Mouse (Mus musculus): ENCODE results near the gene Acvr1. TPM values are rescaled to one million over a fixed set of nuclear protein-coding genes. Genes with fewer than 3 reads are reported as not detected.
A peak's percentile ranks its signal among the peaks of the same experiment; 100 is the strongest.

Acvr1 gene
- polyA plus RNA-seq, 1 experiment from 2014 or later, result 3.5 TPM

DNA sequence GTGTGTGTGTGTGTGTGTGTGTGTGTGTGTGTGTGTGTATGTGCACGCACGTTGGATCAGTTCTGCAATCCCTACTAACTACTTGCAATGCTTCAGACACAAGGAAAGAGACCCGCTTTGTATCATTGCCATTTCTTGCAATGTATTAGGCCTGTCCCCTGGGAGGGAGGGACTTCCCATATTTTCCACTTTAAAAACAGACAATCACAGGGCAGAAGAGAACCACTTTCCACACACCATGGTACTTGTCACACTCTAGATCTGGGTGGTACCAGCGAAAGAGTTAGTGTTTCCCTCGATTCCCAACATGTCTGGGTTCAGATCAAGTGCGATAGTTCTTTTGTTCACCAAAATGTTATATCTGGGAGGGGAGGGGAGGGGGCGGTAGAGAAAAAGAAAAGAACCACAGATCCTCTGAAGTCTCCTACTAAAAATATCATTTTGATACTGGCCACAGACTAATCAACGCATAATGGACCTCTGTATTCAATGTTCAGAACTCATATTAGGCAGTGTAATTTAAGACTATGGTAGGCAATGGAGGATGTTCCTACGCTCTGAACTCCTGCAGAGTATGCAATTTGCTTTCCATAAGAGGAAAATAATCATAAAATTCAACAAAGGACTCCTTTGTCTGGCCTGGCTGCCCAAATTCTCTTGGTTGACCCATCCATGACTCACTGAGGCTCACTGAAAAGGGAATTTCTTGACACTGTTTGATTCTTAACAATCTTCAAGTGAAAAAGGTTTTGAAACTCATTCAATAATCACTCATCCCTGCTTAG is 61.5 kb downstream of the Acvr1 start:
- no peak for DNase-seq (ENCODE audit: low spot score)
- H3K4me1 ChIP-seq (replicated peaks), result no peaks in the 10 kb centered on the region
- no peaks in the 10 kb centered on the region for H3K36me3 ChIP-seq
- no peaks in the 10 kb centered on the region for H3K27me3 ChIP-seq (ENCODE audit: insufficient read depth, poor library complexity, severe bottlenecking)
- no peak overlapping the region for H3K4me3 ChIP-seq
- H3K9me3 ChIP-seq, result no peaks in the 10 kb centered on the region
- H3K27ac ChIP-seq, result peak overlapping the region; percentile 23; the same call in 1 of the 2 replicates
- 87% methylated on average over 9 of the region's 9 CpGs for WGBS

DNA sequence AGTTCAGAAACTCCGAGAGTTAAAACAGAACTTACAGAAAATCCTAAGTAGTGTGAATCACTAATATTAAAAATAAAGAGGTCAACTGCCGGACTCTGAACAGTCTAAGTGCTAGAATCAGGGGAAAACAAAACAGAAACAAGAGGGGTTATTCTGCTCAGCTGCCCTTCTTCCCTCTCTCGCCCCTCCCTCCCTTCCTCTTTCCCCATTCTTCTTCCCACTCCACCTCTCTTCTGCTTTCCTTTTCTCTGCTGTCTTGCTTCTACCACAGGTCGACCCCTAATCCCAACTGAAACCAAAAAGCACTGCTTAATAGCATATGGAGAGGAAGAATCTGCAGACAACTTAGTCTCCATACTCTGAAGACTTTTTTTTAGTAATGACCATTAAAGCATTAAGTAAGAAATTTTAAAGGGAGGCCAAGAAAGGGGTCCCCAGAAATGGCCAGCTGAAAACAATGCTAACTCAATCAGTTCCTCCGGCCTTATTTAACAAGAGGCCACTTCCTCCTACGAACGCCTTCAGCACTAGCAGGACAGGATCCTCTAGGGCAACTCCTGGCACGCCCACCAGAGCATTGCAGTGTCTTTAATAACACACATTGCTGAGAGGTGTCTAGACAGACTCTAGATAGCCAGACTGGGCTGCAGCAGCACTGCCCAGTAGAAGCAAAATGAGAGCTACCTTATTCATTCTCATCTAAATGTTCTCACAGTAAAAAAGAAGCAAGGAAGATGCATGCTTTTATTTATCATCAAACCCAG is 70.1 kb downstream of the Acvr1 start:
- no peak for DNase-seq (ENCODE audit: low spot score)
- Histone ChIP-seq H3K27me3 (ENCODE audit: insufficient read depth, poor library complexity, severe bottlenecking) (no peaks in the 10 kb centered on the region), H3K27ac (no peak overlapping the region), H3K36me3 (peaks cover 9% of the 10 kb centered on the region; the same call in 1 of the 2 replicates), H3K4me1 (replicated peaks) (peaks cover 13% of the 10 kb centered on the region; the same call in 1 of the 2 replicates), H3K4me3 (no peak overlapping the region), H3K9me3 (no peaks in the 10 kb centered on the region)
- 82% methylated on average over 8 of the region's 8 CpGs for WGBS

DNA sequence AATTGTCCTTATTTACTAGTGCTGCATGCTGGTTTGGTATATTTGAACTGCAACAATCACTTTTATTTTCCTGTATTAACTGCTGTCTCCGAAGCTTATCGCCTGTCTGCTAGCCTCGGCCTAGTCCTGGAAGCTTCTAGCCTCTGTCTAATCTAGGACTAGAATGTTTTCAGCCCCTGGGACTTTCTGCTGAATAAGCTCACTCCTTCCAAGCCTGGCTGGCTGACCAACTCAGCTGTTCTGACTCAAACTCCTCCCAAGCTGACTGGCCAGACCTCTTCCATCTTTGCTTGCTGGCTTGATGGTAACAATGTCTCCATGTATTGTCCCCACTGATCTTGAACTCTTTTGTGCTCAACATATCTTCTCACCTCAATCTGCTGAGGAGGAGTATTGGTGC is 71.7 kb downstream of the Acvr1 start:
- Histone ChIP-seq H3K36me3 (peaks cover 9% of the 10 kb centered on the region; the same call in 1 of the 2 replicates), H3K4me1 (replicated peaks) (peaks cover 13% of the 10 kb centered on the region; the same call in 1 of the 2 replicates), H3K27ac (no peak overlapping the region), H3K9me3 (no peaks in the 10 kb centered on the region), H3K27me3 (ENCODE audit: insufficient read depth, poor library complexity, severe bottlenecking) (no peaks in the 10 kb centered on the region), H3K4me3 (no peak overlapping the region)
- no peak for DNase-seq (ENCODE audit: low spot score)
- WGBS, result 91% methylated on average over 3 of the region's 3 CpGs

DNA sequence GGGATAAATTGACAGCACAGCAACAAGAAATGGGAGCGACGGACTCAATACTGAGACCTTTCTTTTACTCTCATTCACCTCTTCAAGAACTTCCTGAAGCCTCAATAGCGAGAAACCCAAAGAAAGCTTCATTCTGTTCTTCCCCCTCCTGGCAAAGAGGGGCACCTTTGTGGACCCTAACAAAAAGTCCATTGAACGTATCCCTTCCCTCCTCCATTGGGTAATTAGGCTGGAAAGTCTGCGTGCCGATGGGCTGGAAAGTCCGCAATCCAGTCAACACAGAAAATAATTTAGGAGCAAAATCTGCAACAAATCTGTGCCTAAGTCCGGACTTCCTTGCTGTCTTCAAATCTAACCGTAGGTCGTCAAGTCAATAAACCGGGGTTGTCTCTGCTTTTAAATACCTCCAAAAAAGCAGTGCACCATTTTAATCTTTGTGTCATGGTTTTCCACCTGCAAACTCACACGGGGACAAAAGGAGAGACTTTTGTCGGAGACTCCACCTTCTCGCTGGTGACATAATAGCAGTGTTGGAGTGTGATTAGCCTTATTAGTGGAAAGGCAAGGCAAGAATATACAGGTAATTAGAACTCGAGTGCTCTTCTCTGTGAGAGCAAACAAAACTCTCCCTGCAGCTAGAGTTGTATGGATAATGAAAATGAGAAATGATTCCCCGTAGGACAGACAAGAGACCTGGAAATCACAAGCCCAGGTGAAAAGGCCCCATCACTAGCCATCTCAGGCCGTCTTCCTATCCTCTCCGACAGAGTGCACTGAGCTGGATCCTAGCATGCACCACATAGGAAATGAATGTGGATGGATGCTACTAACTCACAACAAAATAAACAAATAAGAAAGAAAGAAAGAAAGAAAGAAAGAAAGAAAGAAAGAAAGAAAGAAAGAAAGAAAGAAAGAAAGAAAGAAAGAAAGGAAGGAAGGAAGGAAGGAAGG is 73.0 kb downstream of the Acvr1 start:
- no peak for DNase-seq (ENCODE audit: low spot score)
- Histone ChIP-seq H3K27me3 (ENCODE audit: insufficient read depth, poor library complexity, severe bottlenecking) (no peaks in the 10 kb centered on the region), H3K4me1 (replicated peaks) (peaks cover 21% of the 10 kb centered on the region; the same call in 1 of the 2 replicates), H3K9me3 (no peaks in the 10 kb centered on the region), H3K4me3 (no peak overlapping the region), H3K36me3 (peaks cover 16% of the 10 kb centered on the region; the same call in 1 of the 2 replicates), H3K27ac (no peak overlapping the region)
- WGBS, result 55% methylated on average over 18 of the region's 18 CpGs

DNA sequence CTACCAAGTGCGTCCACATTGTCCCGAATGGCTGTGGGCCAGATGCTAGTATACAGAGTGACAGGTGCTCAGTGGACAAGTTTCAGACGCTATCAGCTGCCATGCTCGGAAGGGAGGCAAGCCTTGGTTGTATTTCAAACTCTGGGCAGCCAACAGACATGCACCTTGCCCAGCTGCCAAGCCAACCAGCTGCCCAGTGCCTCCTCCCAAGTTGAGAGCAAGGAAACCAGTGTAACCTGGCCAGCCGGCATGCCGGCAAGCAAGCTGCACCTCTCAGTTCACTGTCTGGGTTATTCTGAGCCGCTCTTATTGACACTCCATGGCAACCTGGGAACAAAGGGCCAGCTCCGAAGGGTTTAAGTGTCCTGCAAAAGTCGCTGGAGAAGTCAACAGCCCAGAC is 77.7 kb downstream of the Acvr1 start:
- Histone ChIP-seq H3K4me1 (replicated peaks) (peaks cover 23% of the 10 kb centered on the region; the same call in 1 of the 2 replicates), H3K36me3 (peaks cover 7% of the 10 kb centered on the region; the same call in 1 of the 2 replicates)

DNA sequence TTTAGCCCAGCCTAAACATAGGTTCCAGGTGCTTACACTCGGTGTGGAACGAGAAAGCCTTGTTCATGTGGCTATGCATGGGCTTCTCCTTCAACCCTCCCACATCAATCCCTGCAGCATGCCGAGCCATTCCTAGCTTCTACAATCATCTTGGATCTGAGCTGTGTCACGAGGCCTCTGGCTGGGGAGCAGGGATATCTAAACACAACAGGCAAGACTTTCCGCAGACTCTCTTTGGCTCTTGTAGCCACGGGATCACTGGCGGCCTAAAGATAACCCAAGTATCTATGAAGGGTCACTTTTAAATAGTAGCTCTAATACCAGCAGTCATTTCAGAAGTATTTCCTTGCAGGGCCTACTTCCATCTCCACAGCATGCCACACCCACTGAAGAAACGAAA is 78.6 kb downstream of the Acvr1 start:
- H3K36me3 ChIP-seq, result peaks cover 10% of the 10 kb centered on the region; the same call in 1 of the 2 replicates
- no peak for DNase-seq (ENCODE audit: low spot score)
- H3K27me3 ChIP-seq (ENCODE audit: insufficient read depth, poor library complexity, severe bottlenecking), result no peaks in the 10 kb centered on the region
- H3K27ac ChIP-seq, result no peak overlapping the region
- H3K9me3 ChIP-seq, result no peaks in the 10 kb centered on the region
- no peak overlapping the region for H3K4me3 ChIP-seq
- H3K4me1 ChIP-seq (replicated peaks), result peaks cover 14% of the 10 kb centered on the region; the same call in 1 of the 2 replicates
- WGBS, result 95% methylated on average over 8 of the region's 8 CpGs

More for the DNA sequence above, 77.7 kb downstream of the Acvr1 start:
- WGBS, result 86% methylated on average over 9 of the region's 9 CpGs
- Histone ChIP-seq H3K27ac (no peak overlapping the region), H3K27me3 (ENCODE audit: insufficient read depth, poor library complexity, severe bottlenecking) (no peaks in the 10 kb centered on the region), H3K4me3 (no peak overlapping the region), H3K9me3 (no peaks in the 10 kb centered on the region)
- DNase-seq (ENCODE audit: low spot score), result no peak

DNA sequence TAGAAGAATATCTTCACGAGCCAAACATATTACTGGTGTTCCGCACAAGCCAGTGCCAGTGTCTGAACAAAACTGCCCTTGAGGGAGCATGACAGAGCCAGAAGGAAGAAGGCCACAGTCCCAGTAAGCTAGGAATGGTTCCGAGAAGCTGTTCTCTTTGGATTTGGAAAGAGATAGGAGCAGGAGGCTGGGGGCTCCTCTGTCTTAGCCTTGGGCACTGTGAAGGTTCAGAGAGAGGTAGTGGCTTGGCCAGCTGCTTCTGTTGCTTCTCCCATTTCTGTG is 79.7 kb downstream of the Acvr1 start:
- Histone ChIP-seq H3K36me3 (peaks cover 10% of the 10 kb centered on the region; the same call in 1 of the 2 replicates), H3K4me1 (replicated peaks) (peaks cover 14% of the 10 kb centered on the region; the same call in 1 of the 2 replicates), H3K27ac (no peak overlapping the region), H3K27me3 (ENCODE audit: insufficient read depth, poor library complexity, severe bottlenecking) (no peaks in the 10 kb centered on the region), H3K9me3 (no peaks in the 10 kb centered on the region), H3K4me3 (no peak overlapping the region)
- WGBS, result 90% methylated on average over 3 of the region's 3 CpGs
- no peak for DNase-seq (ENCODE audit: low spot score)

DNA sequence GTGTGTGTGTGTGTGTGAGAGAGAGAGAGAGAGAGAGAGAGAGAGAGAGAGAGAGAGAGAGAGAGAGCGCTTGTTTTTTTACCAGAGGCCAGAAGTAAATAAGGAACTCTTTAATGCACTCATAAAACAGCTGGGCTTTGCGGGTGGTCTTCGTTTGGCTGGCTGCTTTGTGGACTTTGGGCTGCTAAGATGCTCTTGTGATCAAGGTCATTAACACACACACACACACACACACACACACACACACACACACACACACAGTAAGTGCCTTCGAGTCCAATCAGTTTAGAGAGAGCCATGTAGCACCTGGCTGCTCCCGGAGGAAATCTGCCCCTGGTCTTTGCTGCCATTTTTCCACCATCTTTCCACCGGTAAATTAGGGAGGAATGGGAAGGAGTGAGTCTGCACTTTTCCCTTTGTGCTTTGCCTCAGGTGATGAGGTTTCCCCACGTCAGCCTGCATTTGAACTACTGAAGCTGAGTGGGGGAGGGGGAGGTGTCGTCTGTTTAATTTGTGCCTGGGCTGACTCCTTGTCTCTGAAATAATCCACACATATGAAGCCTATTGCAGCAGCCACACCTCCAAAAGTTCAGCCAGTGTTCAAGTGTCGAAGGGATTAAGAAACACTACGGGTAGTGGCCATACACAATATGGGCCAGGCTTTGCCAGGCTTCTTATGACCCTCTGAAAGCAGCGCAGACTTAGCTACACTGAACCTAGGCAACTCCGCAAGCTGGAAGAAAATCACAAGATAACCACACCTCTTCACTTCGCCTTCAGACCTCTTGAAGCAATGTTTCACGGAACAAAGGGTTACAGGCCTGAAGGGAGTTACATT is 80.3 kb downstream of the Acvr1 start:
- 79% methylated on average over 14 of the region's 14 CpGs for WGBS
- Histone ChIP-seq H3K36me3 (peaks cover 10% of the 10 kb centered on the region; the same call in 1 of the 2 replicates), H3K4me3 (no peak overlapping the region), H3K27me3 (ENCODE audit: insufficient read depth, poor library complexity, severe bottlenecking) (no peaks in the 10 kb centered on the region), H3K9me3 (no peaks in the 10 kb centered on the region), H3K4me1 (replicated peaks) (peaks cover 14% of the 10 kb centered on the region; the same call in 1 of the 2 replicates), H3K27ac (no peak overlapping the region)
- no peak for DNase-seq (ENCODE audit: low spot score)

DNA sequence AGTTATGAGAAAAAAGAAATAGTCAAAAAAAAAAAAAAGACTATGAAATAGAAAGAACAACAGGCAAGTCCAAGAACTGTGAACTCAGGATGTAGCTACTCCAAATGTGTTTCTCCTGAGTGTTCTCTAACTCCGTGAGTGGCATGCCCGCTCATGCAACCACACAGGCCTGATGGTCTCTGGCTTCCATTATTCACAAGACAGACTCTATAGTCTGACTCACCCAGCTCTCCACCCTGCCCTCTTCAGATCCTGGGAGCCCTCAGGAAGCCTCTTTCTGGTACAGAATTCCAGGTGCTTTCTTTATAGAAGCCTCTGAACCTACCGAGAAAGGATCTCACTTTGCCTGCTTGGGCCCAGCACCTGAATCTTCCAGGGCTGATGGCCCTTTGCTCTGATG is 81.3 kb downstream of the Acvr1 start:
- Histone ChIP-seq H3K9me3 (no peaks in the 10 kb centered on the region), H3K27me3 (ENCODE audit: insufficient read depth, poor library complexity, severe bottlenecking) (no peaks in the 10 kb centered on the region), H3K36me3 (peaks cover 10% of the 10 kb centered on the region; the same call in 1 of the 2 replicates), H3K27ac (no peak overlapping the region), H3K4me1 (replicated peaks) (peaks cover 14% of the 10 kb centered on the region; the same call in 1 of the 2 replicates), H3K4me3 (no peak overlapping the region)
- WGBS, result 90% methylated on average over 3 of the region's 3 CpGs
- no peak for DNase-seq (ENCODE audit: low spot score)

DNA sequence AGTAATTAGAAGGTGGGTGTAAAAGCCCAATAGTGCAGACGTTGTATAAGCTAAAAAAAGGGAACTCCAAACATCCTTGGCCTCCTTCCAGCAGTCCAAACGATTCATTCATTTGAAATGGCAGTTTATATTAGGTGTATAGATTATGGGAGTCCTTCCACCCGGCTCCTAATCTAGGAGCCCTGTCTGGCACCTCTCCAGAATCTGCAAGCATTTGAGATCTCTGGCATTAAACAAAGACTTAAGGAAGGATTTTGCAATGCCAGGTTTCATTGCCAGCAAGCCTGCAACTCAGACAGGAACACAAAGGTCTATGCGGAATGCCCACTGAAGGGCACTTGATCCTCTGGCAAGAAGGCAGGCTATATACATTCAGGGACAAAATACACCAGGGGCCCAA is 81.8 kb downstream of the Acvr1 start:
- Histone ChIP-seq H3K4me3 (no peak overlapping the region), H3K4me1 (replicated peaks) (peaks cover 14% of the 10 kb centered on the region; the same call in 1 of the 2 replicates), H3K27me3 (ENCODE audit: insufficient read depth, poor library complexity, severe bottlenecking) (no peaks in the 10 kb centered on the region), H3K36me3 (peaks cover 10% of the 10 kb centered on the region; the same call in 1 of the 2 replicates), H3K27ac (no peak overlapping the region), H3K9me3 (no peaks in the 10 kb centered on the region)
- WGBS, result 86% methylated on average over 4 of the region's 4 CpGs
- no peak for DNase-seq (ENCODE audit: low spot score)

DNA sequence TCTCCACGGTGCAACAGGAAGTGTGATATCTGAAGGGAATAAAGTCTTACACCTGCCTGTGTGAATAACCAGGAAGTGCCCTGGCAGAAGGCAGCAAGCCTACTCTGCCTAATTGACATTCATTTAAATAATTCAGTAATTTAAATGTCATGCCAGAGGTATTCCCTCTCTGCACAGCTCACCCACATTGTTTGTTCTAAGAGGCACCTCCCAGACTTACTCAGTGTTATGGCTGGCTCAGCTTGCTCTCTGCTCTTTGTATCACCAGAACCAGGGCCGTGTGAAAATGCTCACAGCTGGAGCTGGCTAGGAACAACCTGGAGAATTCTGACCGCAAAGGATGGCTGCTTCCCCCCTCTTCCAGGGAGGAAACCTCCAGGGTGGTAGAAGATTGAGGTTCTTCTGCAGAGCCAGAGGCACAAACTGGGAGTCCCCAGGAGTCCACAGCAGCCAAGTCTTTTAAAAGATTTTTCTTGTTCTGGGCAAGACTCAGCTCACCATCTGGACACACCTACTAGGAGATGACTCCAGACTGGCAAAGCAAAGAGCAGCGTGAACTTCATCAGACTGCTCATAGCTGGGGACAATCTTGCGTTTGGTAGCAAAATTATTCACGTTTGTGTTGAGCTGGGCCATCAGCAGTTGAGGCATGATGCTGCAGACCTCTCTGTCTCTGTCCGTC is 82.5 kb downstream of the Acvr1 start:
- Histone ChIP-seq H3K4me3 (no peak overlapping the region), H3K4me1 (replicated peaks) (peaks cover 16% of the 10 kb centered on the region; the same call in 1 of the 2 replicates), H3K36me3 (peaks cover 6% of the 10 kb centered on the region; the same call in 1 of the 2 replicates), H3K27ac (no peak overlapping the region), H3K9me3 (no peaks in the 10 kb centered on the region), H3K27me3 (ENCODE audit: insufficient read depth, poor library complexity, severe bottlenecking) (no peaks in the 10 kb centered on the region)
- WGBS, result 72% methylated on average over 7 of the region's 7 CpGs
- DNase-seq (ENCODE audit: low spot score), result no peak

Data from hindbrain, embryonic 10.5 days (tissue).